Mouse (Mus musculus): Measurements from ENCODE around the gene Pigw. TPM values are rescaled to one million over a fixed set of nuclear protein-coding genes. Genes with fewer than 3 reads are reported as not detected.

Gene Pigw
- 1.9 and 4.5 TPM in 2 replicates for polyA plus RNA-seq (2012; rRNA removed; ENCODE audit: low replicate concordance)

DNA sequence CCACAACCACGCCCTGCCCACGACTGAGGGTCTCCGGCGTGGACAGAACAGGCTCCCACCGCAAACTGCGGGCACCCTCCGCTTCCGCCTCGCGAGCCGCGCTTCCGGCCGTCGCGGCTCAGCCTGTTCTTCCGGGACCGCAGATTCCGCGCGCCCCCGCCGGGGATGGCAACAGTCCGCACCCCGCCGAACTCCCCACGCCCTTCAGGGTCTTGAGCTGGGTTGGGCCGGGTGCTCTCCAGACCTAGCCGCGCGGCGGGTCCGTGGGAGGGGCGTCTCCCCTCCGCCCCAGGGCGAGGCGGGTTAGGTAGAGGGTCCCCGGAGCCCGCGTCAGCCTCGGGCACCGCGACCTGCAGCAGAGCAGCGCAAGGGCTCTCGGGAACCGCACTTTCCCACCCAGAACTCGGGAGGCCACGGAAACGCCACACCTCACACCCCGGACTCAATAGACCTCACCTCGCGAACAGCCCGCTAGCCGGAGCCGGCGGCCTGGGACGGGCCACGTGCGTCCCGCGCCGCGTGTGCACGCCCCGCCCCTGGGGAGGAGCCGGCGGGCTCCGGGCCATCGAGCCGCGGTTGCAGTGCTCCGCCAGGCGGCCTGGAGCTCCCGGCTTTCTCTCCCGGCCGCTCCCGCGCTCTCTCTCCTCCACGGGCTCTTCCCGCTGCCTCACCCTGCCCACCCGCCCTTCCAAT is at the start of gene Pigw, which contains the start of gene Myo19:
Gene Pigw, minus strand, starts transcription at position 514 of the 693 bp plus-strand sequence.
Gene Myo19, plus strand, starts transcription at position 377 of the 693 bp plus-strand sequence.

DNA sequence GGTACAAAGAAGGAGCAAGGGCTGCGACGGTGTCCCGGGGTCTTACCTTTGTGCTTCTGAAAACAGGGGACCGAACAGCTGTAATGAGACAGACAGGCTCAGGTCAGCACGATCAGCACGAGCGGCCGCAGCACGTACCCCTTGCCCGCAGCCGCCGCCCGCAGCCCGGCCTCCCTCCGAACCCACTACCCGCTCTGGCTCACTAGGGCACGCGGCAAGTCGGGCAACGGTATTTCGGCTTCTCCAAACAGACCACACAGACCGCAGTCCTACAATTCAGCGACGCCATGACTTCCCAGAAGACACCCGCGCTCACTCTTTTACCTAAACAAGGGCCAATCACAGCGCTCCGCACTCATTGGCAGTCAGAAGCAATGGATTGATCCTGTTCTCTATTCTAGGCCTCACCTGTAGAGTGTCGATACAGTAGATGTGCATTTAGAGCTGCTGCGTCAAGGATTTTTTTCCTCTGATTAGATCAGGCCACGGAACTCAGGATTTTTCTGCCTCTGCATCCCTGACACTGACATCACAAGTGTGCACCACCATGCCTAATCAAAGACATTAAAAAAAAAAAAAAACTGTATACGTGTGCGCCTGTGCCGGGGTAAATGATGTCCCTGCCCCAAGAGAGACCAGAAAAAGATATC is 36.1 kb upstream of the Pigw start, which contains the start of gene Znhit3:
Gene Znhit3, minus strand, starts transcription at position 314 of the 650 bp plus-strand sequence.

DNA sequence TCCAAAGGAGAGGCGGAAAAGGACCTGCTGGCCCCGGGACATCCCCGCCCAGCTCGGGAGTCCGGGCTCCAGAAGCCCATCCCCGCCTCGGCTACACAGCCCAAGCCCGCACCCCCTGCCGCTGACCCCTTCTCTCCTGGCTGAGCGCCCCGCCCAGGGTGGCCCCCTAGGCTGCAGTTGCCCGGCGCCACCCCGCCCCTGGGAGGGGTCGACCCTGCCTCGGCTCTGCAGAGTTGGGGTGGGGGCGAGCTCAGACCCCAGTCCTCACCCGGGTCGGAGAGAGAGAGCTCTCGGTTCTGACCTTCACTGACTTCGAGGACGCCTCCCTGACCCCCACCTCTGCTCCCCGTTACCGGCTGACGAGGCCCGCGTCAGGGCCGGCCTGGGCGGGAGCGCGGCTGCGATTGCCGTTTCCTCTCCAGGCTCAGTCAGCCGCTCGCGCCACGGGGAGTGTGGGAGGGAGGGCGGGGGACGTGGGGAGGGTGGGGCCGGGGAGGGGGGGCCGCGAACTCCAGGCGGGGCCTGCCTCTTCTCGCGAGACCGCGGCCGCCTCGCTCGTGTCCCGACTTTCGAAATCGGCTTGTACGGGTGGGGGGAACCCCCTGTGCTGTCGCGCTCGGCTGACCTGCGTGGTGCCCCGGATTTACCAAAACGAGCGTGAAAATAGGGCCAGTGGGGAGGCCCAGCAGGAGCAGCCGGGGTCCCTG is 9.6 kb downstream of the Pigw start, which contains the start of gene Ggnbp2:
Gene Ggnbp2, minus strand, starts transcription at position 481 of the 707 bp plus-strand sequence.

DNA sequence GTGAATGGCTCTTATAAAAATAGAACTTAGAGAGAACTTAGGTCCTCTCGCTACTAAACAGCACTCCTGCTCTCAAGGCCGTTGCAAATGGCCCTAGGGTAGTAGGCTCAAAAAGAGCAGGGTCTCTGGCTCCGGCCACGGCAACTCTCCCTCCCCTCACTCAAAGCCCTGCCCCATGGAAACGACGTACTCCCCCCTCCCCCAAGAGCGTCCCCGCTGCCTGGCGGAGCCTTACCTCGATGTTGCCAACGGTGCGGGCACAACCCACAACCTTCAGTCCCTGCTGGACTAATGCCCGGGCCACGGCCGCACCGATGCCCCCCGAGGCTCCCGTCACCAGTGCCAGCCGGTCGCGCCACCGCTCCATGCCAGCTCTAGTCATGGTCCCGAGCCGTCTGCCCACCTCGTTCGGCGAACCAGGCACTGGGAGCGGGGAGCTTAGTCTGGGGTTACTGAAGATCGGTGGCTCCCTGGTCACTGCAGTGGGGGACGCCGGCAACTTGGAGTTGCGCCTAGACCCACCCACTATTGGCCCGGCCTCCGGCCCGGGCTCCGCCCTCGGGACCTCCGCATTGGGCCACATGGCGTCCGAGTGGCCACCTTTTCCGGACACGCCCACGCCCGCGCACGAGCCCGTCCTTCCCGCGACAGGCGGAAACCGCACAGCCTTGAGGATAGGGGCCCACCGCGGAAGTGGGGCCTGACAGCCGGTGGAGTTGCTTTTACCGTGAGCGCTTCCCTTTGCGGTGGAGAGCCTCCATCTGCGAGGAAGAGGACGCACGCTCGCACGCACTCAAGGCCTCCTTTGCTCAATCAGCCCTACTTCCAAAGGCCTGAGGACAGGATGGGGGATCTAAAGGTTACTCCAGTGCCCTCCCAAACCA is 51.3 kb downstream of the Pigw start, which contains the start of gene Dhrs11:
Gene Dhrs11, minus strand, starts transcription at position 479 of the 884 bp plus-strand sequence.

Other genes with a start within 250 kb of the Pigw start
- 12.7 and 15.3 TPM in 2 replicates for gene Mrm1, start 60.8 kb downstream of the Pigw start, polyA plus RNA-seq (2012; rRNA removed; ENCODE audit: low replicate concordance)
- gene Dhrs11, start 51.3 kb downstream of the Pigw start, polyA plus RNA-seq (2012; rRNA removed; ENCODE audit: low replicate concordance) = 32.8 and 44.5 TPM in 2 replicates
- gene Ggnbp2, start 9.5 kb downstream of the Pigw start, polyA plus RNA-seq (2012; rRNA removed; ENCODE audit: low replicate concordance) = 13.7 and 23.7 TPM in 2 replicates
- gene Myo19, start 137 bp downstream of the Pigw start, polyA plus RNA-seq (2012; rRNA removed; ENCODE audit: low replicate concordance) = 13.9 and 22.0 TPM in 2 replicates
- 6.3 and 16.7 TPM in 2 replicates for gene Znhit3, start 36.1 kb upstream of the Pigw start, polyA plus RNA-seq (2012; rRNA removed; ENCODE audit: low replicate concordance)
- gene Car4, start 77.5 kb upstream of the Pigw start, polyA plus RNA-seq (2012; rRNA removed; ENCODE audit: low replicate concordance) = 8.7 and 19.2 TPM in 2 replicates

Data from mammary gland, adult 2 months (tissue).